Mouse (Mus musculus) lung, postnatal 36 days (tissue): ENCODE measurements around the gene Fyn.

Source experiments
- DNase-seq: peaks from one replicate; pipeline ENCODE4 v3.0.0; 2022; ENCODE audit warnings: mixed read lengths

Fyn gene

DNA sequence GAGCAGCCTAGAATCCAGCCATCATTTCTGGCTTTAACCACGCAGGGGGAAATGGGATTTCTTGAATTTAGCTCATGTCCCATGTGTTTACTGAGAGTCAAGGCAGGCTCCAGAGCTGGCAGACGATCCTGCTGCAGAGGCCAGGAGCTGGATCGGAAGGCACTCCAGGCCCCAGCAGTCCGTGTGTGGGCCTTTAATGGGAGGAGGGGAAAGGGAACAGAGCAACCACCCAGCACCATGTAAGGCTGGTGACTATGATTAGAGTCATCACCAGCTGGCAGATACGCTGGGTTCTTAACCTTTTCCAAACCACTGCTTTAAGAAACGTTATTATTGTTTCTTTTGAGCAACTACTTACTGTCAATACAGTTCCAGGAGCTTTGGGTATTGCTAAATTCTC is 246.0 kb downstream of the Fyn start:
- peak; percentile 81 for DNase-seq
